Mouse (Mus musculus): ENCODE data around the gene Cdc42ep5.

GRCm38 (mm10) chr7:4136771-4137531 lies 27.7 kb downstream of the Cdc42ep5 start, which contains the start of gene Leng8:
- peak; percentile 86; the same call in 1 of the 2 replicates for TF ChIP-seq POLR2A (IDR thresholded peaks at IDR 0.05; ENCODE audit: insufficient read depth, low read depth, low read length)
- TF ChIP-seq CTCF (IDR thresholded peaks at IDR 0.05; ENCODE audit: insufficient read depth, low read depth, low read length): no peak
